Mouse (Mus musculus) embryonic facial prominence, embryonic 10.5 days (tissue): Measurements from ENCODE around the gene Gm26920. TPM values are rescaled to one million over a fixed set of nuclear protein-coding genes. Genes with fewer than 3 reads are reported as not detected.
A peak's percentile ranks its signal among the peaks of the same experiment; 100 is the strongest.

ENCODE experiments used
- DNase-seq: peaks from one replicate; pipeline ENCODE4 v3.0.0-alpha.2; 2017; ENCODE audit warnings: low spot score
- H3K27ac ChIP-seq: fragments of 300-500 bp; sonication (generic); replicated peaks from 2 replicates; pipeline ENCODE4 v1.5.1; 2016; ENCODE audit warnings: mild to moderate bottlenecking
- H3K27me3 ChIP-seq: fragments of 300-500 bp; sonication (generic); replicated peaks from 2 replicates; pipeline ENCODE4 v1.6.1; 2016; ENCODE audit warnings: low read depth, mild to moderate bottlenecking; ENCODE audit not compliant: poor library complexity, severe bottlenecking
- H3K36me3 ChIP-seq: fragments of 300-500 bp; sonication (generic); replicated peaks from 2 replicates; pipeline ENCODE4 v1.6.1; 2016; ENCODE audit warnings: mild to moderate bottlenecking, moderate library complexity
- H3K4me1 ChIP-seq: fragments of 300-500 bp; sonication (generic); 2 replicates; pipeline ENCODE4 v1.6.1; 2016
- H3K4me3 ChIP-seq: fragments of 300-500 bp; sonication (generic); 2 replicates; pipeline ENCODE4 v1.5.1; 2016; ENCODE audit warnings: mild to moderate bottlenecking, moderate library complexity
- H3K9me3 ChIP-seq: fragments of 300-500 bp; sonication (generic); 2 replicates; pipeline ENCODE4 v1.6.1; 2016; ENCODE audit warnings: mild to moderate bottlenecking
- WGBS: fragments of 180-500 bp; shearing (Covaris S2); methylation state at CpG from one replicate; pipeline ENCODE4 v1.1.7; 2016; 5-methylcytosine and 5-hydroxymethylcytosine counted together
- polyA plus RNA-seq: library from polyadenylated mRNA; unstranded; fragments of >200 nt; fragmentation: Nextera tagmentation; extraction: Ambion mirVana; gene quantifications from 2 replicates; pipeline ENCODE4 v1.2.1, GENCODE M21; 2016

The Gm26920 gene
- polyA plus RNA-seq, 1 experiment from 2014 or later = 4.8 TPM

- DNase-seq = no peak
- no peak overlapping the region for H3K4me3 ChIP-seq
- no peaks in the 10 kb centered on the region for H3K4me1 ChIP-seq
- no peaks in the 10 kb centered on the region for H3K9me3 ChIP-seq
- H3K27me3 ChIP-seq = no peaks in the 10 kb centered on the region
- 58% methylated on average over 9 of the region's 9 CpGs for WGBS
- H3K36me3 ChIP-seq = peaks cover 3% of the 10 kb centered on the region; the same call in 1 of the 2 replicates
- H3K27ac ChIP-seq = no peak overlapping the region
Measured at GRCm38 (mm10) chr7:30044354-30044753, 45.9 kb downstream of the Gm26920 start.

GRCm38 (mm10) chr7:30034331-30034730 is 55.9 kb downstream of the Gm26920 start:
- Histone ChIP-seq H3K36me3 (peaks cover 23% of the 10 kb centered on the region), H3K9me3 (no peaks in the 10 kb centered on the region), H3K27ac (no peak overlapping the region), H3K4me1 (peaks cover 6% of the 10 kb centered on the region; the same call in 1 of the 2 replicates), H3K27me3 (no peaks in the 10 kb centered on the region), H3K4me3 (no peak overlapping the region)
- WGBS = 93% methylated on average over 12 of the region's 12 CpGs
- DNase-seq = no peak

GRCm38 (mm10) chr7:30031379-30031778 is 58.8 kb downstream of the Gm26920 start:
- 89% methylated on average over 3 of the region's 3 CpGs for WGBS
- DNase-seq = no peak
- H3K4me3 ChIP-seq = no peak overlapping the region
- no peaks in the 10 kb centered on the region for H3K27me3 ChIP-seq
- peaks cover 23% of the 10 kb centered on the region for H3K36me3 ChIP-seq
- H3K27ac ChIP-seq = no peak overlapping the region
- no peaks in the 10 kb centered on the region for H3K9me3 ChIP-seq
- peaks cover 6% of the 10 kb centered on the region; the same call in 1 of the 2 replicates for H3K4me1 ChIP-seq

GRCm38 (mm10) chr7:30030677-30031076 is 59.5 kb downstream of the Gm26920 start:
- Histone ChIP-seq H3K27me3 (no peaks in the 10 kb centered on the region), H3K4me1 (peaks cover 6% of the 10 kb centered on the region; the same call in 1 of the 2 replicates), H3K36me3 (peaks cover 30% of the 10 kb centered on the region), H3K27ac (no peak overlapping the region), H3K4me3 (no peak overlapping the region), H3K9me3 (no peaks in the 10 kb centered on the region)
- no peak for DNase-seq
- WGBS = 30% methylated on average over 6 of the region's 6 CpGs

- no peaks in the 10 kb centered on the region for H3K27me3 ChIP-seq
- H3K36me3 ChIP-seq = peaks cover 50% of the 10 kb centered on the region
- no peak overlapping the region for H3K27ac ChIP-seq
- WGBS = 92% methylated on average over 3 of the region's 3 CpGs
- H3K9me3 ChIP-seq = no peaks in the 10 kb centered on the region
- peaks cover 6% of the 10 kb centered on the region; the same call in 1 of the 2 replicates for H3K4me1 ChIP-seq
- no peak overlapping the region for H3K4me3 ChIP-seq
- no peak for DNase-seq
Measured at GRCm38 (mm10) chr7:30028572-30028971, 61.6 kb downstream of the Gm26920 start.

GRCm38 (mm10) chr7:30027331-30027730 is 62.9 kb downstream of the Gm26920 start:
- Histone ChIP-seq H3K36me3 (peaks cover 63% of the 10 kb centered on the region), H3K4me3 (no peak overlapping the region), H3K4me1 (peaks cover 6% of the 10 kb centered on the region; the same call in 1 of the 2 replicates), H3K9me3 (no peaks in the 10 kb centered on the region), H3K27me3 (no peaks in the 10 kb centered on the region), H3K27ac (no peak overlapping the region)
- DNase-seq = no peak
- WGBS = 72% methylated on average over 4 of the region's 4 CpGs

GRCm38 (mm10) chr7:30025358-30025757 is 64.9 kb downstream of the Gm26920 start:
- H3K27me3 ChIP-seq = no peaks in the 10 kb centered on the region
- WGBS = 85% methylated on average over 5 of the region's 5 CpGs
- H3K9me3 ChIP-seq = no peaks in the 10 kb centered on the region
- H3K36me3 ChIP-seq = peaks cover 82% of the 10 kb centered on the region
- H3K4me1 ChIP-seq = peaks cover 2% of the 10 kb centered on the region; the same call in 1 of the 2 replicates
- no peak overlapping the region for H3K27ac ChIP-seq
- no peak overlapping the region for H3K4me3 ChIP-seq
- no peak for DNase-seq

GRCm38 (mm10) chr7:30023800-30024199 is 66.4 kb downstream of the Gm26920 start:
- no peaks in the 10 kb centered on the region for H3K9me3 ChIP-seq
- H3K36me3 ChIP-seq = peaks cover 97% of the 10 kb centered on the region
- WGBS = 93% methylated on average over 8 of the region's 8 CpGs
- no peaks in the 10 kb centered on the region for H3K4me1 ChIP-seq
- no peak overlapping the region for H3K4me3 ChIP-seq
- no peaks in the 10 kb centered on the region for H3K27me3 ChIP-seq
- DNase-seq = no peak
- no peak overlapping the region for H3K27ac ChIP-seq

- Histone ChIP-seq H3K27ac (no peak overlapping the region), H3K36me3 (peaks cover 99% of the 10 kb centered on the region), H3K4me1 (no peaks in the 10 kb centered on the region), H3K27me3 (no peaks in the 10 kb centered on the region), H3K9me3 (no peaks in the 10 kb centered on the region), H3K4me3 (no peak overlapping the region)
- DNase-seq = no peak
- WGBS = 96% methylated on average over 9 of the region's 9 CpGs
Measured at GRCm38 (mm10) chr7:30023324-30023723, 66.9 kb downstream of the Gm26920 start.

GRCm38 (mm10) chr7:30019543-30019942 is 70.7 kb downstream of the Gm26920 start:
- no peak for DNase-seq

GRCm38 (mm10) chr7:30017226-30017625 is 73.0 kb downstream of the Gm26920 start:
- Histone ChIP-seq H3K9me3 (no peaks in the 10 kb centered on the region), H3K4me1 (no peaks in the 10 kb centered on the region), H3K27ac (no peak overlapping the region), H3K4me3 (no peak overlapping the region), H3K36me3 (peaks cover 95% of the 10 kb centered on the region), H3K27me3 (no peaks in the 10 kb centered on the region)
- WGBS = 95% methylated on average over 6 of the region's 6 CpGs
- no peak for DNase-seq

More at GRCm38 (mm10) chr7:30019543-30019942, 70.7 kb downstream of the Gm26920 start:
- Histone ChIP-seq H3K27me3 (no peaks in the 10 kb centered on the region), H3K9me3 (no peaks in the 10 kb centered on the region), H3K4me1 (no peaks in the 10 kb centered on the region), H3K4me3 (no peak overlapping the region), H3K27ac (no peak overlapping the region), H3K36me3 (peaks cover 99% of the 10 kb centered on the region)
- WGBS = 88% methylated on average over 2 of the region's 2 CpGs

- Histone ChIP-seq H3K27me3 (no peaks in the 10 kb centered on the region), H3K27ac (no peak overlapping the region), H3K4me1 (peaks cover 29% of the 10 kb centered on the region), H3K4me3 (no peak overlapping the region), H3K36me3 (peaks cover 91% of the 10 kb centered on the region), H3K9me3 (no peaks in the 10 kb centered on the region)
- WGBS = 91% methylated on average over 4 of the region's 4 CpGs
- DNase-seq = no peak
Measured at GRCm38 (mm10) chr7:30012956-30013363, 77.2 kb downstream of the Gm26920 start.

- no peak overlapping the region for H3K4me3 ChIP-seq
- DNase-seq = no peak
- no peaks in the 10 kb centered on the region for H3K9me3 ChIP-seq
- peaks cover 91% of the 10 kb centered on the region for H3K36me3 ChIP-seq
- no peaks in the 10 kb centered on the region for H3K27me3 ChIP-seq
- peak overlapping the region; percentile 59 for H3K27ac ChIP-seq
- WGBS = 79% methylated on average over 10 of the region's 10 CpGs
- peaks cover 37% of the 10 kb centered on the region for H3K4me1 ChIP-seq
Measured at GRCm38 (mm10) chr7:30010551-30011195, 79.5 kb downstream of the Gm26920 start.
